Mouse (Mus musculus) heart, postnatal 4 days (tissue): ENCODE results near the gene Ddit4l. TPM values are rescaled to one million over a fixed set of nuclear protein-coding genes. Genes with fewer than 3 reads are reported as not detected.
A peak's percentile ranks its signal among the peaks of the same experiment; 100 is the strongest.
"Not testable (repeated sequence)": the region's sequence is repeated elsewhere in the genome, so short reads cannot be mapped to it uniquely, and the experiment has no call there.

ENCODE experiments used
- DNase-seq: peaks from one replicate; pipeline ENCODE4 v3.0.0; 2021
- total RNA-seq, 2 experiments: library from RNA; stranded (reverse); gene quantifications; 2 replicates each; pipeline ENCODE4 v1.2.3; 2021

The Ddit4l gene
- total RNA-seq = 1 to 10 TPM; 3.6 to 4.2 TPM

DNA sequence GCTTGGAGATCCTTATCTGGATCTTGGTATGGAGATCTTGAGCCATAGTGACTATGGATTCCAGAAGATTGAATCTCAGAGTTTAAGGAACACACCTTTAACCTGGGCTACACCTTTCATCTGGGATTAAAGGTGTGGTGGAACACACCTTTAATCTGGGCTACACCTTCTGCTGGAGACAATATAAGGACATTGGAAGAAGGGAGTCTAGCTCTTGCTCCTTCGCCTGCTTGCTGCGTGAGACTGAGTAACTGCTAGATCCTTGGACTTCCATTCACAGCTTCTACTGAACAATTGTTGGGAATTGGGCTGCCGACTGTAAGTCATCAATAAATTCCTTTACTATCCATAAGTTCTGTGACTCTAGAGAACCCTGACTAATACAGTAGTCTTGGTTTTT, at the start of gene Ddit4l:
Gene Ddit4l, plus strand, starts transcription at position 301 of the 400 bp plus-strand sequence.
- DNase-seq = not testable (repeated sequence)

DNA sequence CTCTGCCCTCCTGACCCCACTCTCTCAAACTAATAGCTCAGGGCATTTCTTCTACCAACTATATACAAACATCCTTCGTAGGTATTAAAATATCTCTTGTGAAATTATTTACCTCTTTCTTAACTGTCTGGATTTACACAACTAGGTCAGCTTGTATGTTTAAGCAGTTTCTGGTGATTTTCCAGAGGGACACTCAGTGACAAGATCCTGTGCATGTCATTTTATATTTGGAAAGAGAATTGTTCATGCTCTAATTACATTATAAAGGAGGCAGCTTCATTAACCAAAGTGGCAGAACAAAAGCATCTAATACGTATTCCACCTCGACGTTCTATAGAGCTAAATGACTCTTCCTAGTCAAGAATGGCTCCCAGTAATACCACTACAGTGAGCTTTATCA, 45.3 kb upstream of the Ddit4l start:
- DNase-seq = no peak

DNA sequence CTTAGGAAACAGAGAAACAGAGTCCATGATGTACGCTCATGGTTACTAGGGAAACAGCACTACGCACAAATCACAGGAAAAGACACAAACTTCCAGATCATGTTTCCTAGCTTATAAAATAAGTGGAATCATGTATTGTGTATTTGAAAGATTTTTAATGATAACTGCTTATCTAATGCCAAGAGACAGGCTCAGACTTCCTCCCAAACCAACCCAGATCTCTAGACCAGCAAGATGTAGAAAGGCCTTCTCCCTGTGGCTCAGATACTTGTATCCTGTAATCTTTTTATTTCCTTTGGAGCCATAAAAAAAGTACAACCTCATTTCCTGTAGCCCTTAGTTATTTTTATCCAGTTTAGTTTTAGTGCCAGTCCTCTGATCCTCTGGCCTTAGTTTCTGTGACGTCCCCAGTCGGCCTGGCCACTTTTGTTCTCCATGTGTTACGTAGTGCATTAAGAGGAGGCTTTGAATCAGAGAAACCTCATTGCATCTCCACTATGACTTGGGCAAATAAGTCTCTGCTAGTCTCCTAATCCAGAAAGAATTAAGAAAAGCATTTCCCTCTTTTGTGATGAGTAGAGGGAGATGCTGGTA, 34.9 kb upstream of the Ddit4l start:
- DNase-seq = no peak

DNA sequence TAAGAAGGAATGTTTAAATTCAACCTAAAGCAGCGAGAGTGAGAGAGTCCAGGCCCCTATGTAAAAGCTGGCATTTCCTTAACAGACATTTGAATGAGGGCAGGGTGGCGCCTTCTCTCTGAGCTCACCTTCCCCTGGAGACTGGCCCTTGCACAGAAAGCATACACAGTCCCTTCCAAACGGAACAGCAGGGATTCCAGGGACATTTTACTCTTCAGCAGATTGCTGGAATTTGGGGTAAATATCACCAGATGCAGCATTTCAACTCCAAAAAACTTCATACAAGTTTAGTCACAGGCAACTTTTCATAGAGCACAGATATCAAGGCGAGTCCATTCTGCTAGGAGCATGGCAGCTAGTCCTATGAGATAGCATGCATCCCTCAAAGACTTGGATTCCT, 31.6 kb upstream of the Ddit4l start:
- no peak for DNase-seq

DNA sequence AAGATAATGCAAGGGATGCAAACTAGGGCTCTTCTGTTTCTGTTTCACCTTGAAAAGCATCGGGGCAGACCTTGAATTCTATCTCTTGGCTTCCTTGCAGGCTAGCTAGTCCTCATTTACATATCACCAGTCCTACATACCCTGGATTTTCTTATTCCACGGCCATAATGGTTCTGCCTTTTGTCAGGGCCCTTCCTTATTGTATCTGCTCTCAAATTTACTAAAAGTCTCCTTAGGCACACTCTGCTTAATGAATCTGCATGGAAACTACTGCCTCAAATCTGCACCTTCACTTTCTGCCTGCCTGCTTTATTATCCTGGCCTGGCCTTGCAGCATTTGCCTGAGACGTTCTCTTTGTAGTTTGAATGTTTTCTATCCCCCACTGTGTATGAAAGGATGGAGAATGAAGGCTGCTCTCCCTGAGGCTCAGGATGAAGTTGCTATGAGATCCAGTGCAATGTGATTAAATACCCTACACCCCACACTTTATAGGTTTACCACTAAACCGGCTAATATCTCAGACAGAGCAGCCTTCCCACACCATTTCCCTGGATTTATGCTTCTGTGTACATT, 27.0 kb upstream of the Ddit4l start:
- no peak for DNase-seq

DNA sequence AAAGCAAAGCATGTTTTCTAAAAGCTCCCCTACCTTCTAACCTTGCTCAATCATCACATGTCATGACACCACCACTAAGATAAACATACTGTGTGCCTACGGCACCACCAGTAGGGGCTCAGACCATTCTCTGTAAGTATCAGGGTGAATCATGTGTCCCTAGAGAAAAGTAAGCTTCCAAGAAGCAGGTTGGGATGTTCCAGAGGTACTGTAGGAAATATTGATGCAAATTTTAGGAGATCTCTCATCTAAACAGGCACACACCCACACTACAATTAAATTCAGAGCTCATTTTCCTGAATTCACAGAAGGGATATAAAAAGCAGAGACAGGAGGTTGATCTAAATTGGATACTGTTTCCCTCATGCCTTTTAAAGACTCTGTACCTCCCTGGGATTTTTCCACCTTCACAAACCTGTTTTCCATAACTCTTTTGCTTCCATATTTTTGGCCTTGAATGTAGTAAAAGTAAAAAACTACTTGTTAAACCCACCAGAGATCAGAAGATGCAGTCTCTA, 12.4 kb upstream of the Ddit4l start:
- DNase-seq = no peak

DNA sequence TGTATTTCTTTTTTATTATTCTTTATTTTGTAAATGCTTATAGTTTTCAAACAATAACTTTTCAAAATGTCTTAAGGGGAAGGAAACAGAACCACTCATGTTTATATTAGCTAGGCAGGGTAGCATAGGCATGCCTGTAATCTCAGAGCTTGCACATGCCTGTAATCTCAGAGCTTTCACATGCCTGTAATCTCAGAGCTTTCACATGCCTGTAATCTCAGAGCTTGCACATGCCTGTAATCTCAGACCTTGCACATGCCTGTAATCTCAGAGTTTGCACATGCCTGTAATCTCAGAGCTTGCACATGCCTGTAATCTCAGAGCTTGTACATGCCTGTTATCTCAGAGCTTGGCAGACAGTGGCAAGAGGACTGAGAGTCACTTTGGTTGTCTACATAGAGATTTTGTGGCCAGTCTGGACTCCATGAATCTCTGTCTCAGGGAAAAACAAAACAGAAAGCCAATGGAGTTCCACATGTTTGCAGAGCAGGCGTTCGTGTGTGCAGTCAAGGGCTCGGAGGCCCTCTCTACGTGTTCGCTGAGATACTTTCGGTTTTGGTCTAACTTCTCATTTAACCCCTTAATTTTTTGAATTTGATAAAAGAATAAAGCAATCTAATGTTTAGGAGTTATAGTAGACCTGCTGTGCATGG, 10.8 kb upstream of the Ddit4l start:
- no peak for DNase-seq

DNA sequence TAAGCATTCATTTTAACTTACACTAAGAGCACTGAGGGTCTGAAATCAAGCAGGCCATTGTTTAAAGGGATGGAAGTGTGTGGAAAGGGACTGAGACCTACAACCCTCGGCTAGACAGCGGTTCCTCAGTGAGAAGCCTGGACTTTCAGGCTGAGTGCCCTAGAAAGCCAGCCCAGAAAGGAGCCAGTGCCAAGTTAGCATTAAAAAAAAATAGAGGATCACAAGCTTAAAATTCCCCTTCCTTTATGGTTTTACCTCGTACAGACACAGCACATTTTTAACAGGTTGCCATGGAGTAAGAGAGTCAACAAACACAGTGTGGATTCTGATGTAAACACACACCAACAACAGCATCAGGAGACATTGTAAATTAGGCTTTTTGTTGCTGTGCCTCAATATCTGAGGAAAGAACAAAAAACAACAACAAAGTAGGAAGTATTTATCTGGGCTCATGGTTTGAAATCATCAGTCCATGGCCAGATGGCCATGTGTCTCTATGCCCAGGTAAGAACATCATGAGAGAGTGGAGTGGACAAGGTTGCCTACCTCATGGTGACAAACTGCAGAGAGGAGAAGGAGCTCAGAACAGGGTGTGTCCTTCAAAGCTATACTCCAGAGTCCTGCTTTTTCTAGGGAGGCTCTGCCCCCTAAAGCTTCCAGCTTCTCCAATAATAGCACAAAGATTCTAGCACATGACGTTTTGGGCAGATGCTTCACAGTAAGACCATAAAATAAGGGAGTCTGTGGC, 10.1 kb upstream of the Ddit4l start:
- DNase-seq = no peak

DNA sequence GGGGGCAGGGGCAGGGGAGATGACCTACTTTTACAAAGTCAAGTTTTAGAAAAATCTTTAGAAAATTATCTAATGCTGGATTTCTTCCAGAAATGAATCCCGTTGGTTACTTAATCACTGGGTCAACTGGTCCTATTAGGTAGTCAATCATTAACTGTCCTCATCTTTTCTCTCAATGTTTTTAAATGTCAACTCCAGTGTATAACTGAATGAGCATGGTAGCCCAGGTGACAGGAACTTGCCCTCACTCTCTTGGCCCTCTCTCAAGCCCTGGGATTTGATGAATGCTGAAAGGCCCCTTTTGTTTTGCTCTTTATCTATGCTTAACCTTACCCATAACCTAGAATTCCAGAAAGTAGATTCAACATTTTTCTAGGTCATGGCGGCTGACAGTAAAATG, 9.4 kb upstream of the Ddit4l start:
- DNase-seq = no peak

DNA sequence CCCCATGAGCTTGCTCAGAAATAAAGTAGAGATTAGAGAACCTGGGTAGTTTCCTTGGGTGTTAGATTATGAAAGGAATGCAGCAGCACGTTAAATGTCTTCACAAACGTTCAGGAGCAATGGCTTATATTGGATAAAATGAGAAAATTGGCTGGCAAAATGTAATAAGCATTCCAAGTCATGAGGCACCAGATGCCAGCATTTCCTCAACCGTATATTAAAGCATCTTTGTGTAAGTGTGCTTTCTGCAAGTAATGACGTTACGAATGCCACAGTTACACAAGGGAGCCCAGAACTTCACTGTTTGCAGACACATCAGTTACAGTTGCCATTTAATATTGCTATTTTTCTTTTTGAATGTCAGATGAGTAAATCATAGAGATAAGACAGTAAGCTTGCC, 872 bp upstream of the Ddit4l start:
- no peak for DNase-seq

DNA sequence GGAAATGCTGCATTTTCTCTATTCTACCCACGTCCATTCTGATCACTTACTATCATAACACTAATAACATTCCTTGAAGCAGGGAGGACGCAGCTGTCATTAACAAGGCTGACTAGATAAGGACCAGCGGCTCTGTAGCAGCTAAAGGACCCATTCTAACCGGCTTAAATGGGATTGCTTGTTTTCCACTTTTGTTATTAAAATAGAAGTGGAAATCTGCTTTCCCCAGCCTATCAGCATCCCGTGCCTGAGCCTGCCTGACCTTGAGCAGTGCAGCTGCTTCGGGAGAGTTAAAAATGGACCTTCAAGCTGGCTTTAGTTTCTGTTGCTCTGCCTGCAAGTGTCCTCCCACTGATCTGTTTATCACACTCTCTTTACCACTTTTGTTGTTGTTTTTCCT, 679 bp downstream of the Ddit4l start:
- DNase-seq = no peak

DNA sequence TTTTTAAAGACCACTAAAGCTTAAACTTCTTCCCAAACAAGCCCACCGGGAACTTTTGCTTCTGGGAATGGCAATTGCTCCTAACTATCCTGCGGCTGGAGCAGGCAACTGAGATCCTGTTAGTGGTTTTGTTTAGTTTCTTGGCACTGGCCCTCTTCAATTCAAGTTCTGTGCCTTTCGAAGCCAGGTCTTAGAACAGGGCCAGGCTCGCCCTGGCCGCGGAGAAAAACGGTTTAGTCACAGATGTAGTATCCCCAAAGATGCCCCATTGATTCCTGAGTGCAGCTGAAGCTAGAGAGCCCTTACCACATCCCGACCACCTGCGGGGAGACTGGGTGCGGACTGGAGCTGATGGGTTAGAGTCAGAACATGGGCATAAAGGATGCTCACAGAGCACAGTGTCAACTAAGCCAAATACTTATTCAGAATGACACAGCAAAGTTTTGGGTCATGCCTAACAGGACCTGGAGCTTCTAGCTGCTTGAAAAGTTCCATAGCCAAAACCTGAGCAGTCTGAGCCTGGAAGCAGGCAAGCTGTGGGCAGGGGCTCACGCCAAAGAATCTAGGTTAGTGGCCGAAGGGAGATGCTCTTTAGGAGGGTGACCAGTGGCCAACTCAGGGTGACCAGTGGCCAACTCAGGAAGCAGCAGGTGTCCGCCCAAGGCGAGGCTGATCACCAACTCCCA, 1.6 kb downstream of the Ddit4l start:
- DNase-seq = no peak

DNA sequence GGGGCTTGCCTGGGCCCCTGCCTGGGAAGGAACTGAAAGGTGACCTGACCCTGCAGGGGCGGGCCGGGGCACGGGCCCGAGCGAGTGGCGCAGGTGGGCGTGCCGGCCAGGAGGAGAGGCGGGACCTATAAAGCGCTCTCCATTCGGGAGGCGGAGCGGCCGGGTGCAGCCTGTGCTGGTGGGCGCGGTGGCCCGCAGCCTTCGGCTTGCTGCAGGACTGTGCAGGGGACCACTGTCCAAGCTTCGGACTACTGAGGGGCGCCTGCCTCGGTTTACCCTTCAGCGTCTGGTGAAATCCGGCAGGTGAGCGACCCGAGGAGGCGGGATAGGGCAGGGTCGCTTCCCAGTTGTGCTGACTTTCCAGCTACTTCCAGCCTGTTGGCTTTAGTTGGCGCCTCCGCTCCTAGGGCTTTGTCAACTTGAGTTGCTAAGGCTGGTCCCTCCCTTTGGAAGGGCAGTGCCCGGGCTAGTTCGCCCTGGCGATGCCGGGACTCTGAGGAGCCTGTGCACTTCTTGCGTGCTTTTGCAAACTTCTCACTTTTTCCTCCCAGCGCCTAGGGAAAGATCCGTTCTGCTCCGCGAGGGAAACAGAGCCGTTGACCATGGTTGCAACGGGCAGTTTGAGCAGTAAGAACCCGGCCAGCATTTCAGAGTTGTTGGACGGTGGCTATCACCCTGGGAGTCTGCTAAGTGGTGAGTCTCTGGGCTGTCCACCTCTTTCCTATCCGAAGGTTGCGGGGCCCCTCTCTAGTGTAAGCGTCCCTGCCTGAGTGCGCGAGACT, 2.4 kb downstream of the Ddit4l start:
- DNase-seq = peak; percentile 66

DNA sequence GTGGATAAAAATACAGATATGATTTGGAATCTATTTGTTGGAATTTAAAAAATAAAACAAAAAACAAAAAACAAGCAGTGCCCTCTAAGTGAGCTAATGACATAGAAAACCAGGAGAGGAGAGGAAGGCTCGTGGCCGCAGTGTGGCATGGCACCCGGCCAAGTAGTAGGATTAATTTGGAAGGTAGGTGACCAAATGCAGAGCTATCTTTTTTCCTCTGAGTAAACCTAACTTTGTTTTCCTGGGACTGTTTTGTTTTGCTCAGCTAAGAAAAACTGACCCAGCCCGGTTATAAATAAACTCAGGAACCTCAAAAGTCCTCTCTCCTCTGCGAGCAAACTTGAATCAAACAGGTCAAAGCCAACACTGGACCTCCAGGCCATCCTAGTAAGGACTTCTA, 3.6 kb downstream of the Ddit4l start:
- DNase-seq = peak; percentile 21

DNA sequence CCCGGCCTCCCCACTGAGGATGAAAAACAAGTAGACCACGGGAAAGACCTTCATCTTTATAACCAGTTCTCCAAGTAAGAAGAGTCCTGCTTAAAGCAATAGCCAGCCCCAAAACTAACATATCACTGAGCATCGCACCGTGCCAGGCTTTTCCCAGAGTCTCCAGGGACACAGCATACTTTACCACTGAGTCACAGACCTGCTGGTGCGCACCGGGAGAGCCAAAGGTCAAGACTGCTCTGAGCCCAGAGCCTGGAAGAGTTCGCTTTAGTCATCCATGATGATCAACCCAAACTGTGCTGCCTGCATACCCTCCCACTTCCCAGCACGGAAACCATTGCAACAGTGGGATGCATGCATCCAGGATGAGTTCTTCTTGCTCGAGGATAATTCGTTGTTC, 12.3 kb downstream of the Ddit4l start:
- no peak for DNase-seq

DNA sequence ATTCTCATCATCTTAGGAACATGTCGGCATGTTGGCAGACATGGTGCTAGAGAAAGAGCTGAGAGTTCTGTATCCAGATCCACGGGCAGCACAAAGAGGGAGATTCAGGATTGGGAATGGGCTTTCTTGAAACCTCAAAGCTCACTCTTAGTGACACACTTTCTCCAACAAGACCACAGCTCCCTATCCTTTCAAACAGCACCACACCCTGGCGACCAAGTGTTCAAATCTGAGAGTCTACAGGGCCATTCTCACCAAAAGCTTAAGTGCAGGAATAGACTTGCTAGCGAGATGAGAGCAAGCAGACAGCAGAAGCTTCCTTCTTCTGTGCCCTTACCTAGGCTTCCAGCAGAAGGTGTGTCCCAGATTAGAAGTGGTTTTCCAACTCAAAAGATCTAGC, 15.2 kb downstream of the Ddit4l start:
- no peak for DNase-seq

DNA sequence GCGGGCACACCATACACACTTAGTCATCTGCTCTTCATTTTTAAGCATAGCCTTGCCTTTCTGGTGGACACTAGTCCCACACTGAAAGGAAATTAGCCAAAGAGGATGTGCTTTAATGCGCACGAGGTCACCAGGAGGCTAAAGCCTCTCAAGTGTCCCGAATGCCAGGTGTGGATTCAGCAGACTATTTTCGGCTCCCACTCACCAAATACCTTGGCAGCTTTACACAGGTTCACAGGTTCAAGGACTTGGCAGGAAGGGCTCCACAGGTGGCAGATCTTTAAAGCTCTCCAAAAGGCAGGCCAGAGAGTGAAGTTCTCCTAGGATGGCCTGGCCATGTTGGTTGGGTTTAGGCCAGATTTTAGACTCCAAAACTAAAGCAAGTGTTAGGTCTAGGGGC, 19.8 kb downstream of the Ddit4l start:
- no peak for DNase-seq

DNA sequence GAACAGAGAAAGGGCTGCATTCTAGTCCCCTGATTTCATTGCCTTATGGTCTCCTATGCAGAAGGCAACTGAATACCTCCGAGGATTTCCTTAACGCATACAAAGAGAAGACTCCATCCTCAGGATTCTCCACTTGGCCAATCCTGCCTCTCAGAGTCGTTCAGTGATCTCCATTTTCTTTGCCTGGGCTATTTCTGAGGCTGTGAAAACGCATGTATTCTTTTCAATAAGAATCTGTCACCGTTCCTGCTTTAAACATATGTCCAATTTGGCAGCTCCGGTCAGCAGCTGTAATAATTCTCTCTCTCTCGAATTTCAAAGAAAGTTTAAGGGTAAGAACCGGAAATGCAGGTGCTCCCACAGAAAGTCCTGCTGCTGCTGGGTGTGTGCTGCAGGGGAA, 20.7 kb downstream of the Ddit4l start:
- DNase-seq = no peak

DNA sequence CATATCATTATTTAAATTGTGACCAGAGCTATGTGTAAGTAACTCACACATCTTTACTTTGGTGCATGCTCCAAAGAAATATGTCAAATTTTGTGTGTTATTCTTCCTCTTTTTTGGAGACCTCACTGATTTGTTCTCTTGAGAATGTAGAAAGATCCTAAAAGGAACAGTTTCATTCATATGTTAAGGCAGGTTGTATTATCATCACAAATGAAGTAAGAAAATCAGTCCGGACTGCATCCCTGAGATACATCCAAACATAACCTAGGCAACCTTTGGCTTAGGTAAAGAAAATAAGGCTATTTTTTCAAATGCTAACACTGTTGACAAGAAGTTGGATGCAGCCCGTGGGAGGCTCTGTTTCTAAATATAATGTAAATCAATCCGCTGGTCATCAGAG, 21.2 kb downstream of the Ddit4l start:
- no peak for DNase-seq

DNA sequence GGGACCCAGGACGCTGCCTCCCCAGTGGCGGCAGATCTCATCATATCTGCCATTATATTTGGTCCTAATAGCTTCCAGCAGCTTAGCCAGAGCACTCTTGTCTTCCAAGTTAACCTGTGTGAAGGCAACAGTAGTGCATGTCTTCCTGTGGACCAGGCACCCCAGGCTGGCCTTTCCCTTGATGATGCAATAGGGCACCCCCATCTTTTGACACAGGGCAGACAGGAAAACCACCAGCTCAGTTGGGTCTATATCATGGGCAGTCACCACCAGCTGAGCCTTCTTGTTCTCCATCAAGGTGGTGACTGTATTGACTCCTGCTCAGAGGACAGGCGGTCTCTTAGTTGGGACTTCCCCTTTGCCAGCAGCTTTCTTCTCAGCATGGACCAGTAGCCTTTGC, 22.7 kb downstream of the Ddit4l start:
- DNase-seq = no peak

DNA sequence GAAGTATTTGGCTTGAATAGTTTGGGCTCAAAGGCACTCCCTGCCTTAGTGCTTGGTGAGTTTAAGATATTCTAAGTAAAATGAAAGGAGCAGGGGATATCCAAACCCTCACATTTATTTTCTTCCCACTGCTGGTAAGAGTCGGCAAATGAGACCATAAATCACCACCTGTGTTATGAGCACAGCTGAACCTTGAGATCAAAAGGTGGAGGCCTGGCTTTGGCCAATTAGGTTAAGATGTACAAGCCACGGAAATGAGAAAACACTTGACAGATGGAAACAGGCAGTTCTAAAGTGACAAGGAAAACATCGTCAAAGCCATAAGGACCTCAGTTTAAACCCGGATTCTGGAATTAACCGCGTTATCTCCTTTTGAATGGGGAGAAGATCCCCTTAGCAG, 23.5 kb downstream of the Ddit4l start:
- no peak for DNase-seq
